Mouse (Mus musculus): ENCODE results near the gene Sat2. TPM values are rescaled to one million over a fixed set of nuclear protein-coding genes. Genes with fewer than 3 reads are reported as not detected.

Gene Sat2
- 1 to 10 TPM; 7.8 to 8.8 TPM for total RNA-seq (2021)
- long read RNA-seq, experiment 1, partial matches to known transcripts = 2 of 8 reads
- long read RNA-seq, experiment 1, other reads (novel, unspliced or antisense) = 1 of 8 reads
- long read RNA-seq, experiment 2, partial matches to known transcripts = 4 of 11 reads
- long read RNA-seq, experiment 2, other reads (novel, unspliced or antisense) = 3 of 11 reads

- peak; percentile 45 to 72 for DNase-seq (ENCODE audit: low spot score in 2 of 2)
Measured at GRCm38 (mm10) chr11:69621571-69622268, at the start of gene Sat2. Gene Sat2, plus strand, starts transcription at chr11:69622024.

GRCm38 (mm10) chr11:69575220-69575619 lies 46.6 kb upstream of the Sat2 start:
- DNase-seq (ENCODE audit: low spot score in 2 of 2) = no peak

DNA sequence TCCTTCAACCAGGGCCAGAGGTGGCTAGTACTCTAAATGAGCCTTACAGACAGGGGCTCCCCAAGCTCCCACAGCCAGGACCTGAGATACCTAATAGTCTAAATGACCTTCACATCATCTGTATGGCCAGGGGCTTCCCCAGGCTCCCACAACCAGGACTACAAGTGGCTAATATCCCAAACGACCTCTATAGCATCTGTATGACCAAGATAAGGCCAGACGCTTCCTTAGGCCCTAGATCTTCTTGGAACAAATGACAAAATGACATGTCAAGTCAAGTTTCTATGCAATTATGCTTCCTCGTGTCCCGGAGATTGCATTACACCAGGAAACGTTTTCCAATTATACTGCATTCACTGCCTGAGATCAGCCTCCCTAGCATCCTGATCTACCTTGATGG lies 45.5 kb upstream of the Sat2 start:
- DNase-seq (ENCODE audit: low spot score in 2 of 2) = no peak

GRCm38 (mm10) chr11:69578301-69578700 lies 43.5 kb upstream of the Sat2 start:
- no peak for DNase-seq (ENCODE audit: low spot score in 2 of 2)

GRCm38 (mm10) chr11:69579128-69580017 lies 42.5 kb upstream of the Sat2 start:
- peak; percentile 93 to 94 for DNase-seq (ENCODE audit: low spot score in 2 of 2)

- DNase-seq (ENCODE audit: low spot score in 2 of 2) = peak; percentile 72 to 90
Measured at GRCm38 (mm10) chr11:69580091-69580514, 41.7 kb upstream of the Sat2 start, which contains the start of the genes Wrap53 and Trp53. Gene Wrap53, minus strand, starts transcription at chr11:69580255. Gene Trp53, plus strand, starts transcription at chr11:69580359.

GRCm38 (mm10) chr11:69580572-69581146 lies 41.2 kb upstream of the Sat2 start:
- DNase-seq (ENCODE audit: low spot score in 2 of 2) = no peak

DNA sequence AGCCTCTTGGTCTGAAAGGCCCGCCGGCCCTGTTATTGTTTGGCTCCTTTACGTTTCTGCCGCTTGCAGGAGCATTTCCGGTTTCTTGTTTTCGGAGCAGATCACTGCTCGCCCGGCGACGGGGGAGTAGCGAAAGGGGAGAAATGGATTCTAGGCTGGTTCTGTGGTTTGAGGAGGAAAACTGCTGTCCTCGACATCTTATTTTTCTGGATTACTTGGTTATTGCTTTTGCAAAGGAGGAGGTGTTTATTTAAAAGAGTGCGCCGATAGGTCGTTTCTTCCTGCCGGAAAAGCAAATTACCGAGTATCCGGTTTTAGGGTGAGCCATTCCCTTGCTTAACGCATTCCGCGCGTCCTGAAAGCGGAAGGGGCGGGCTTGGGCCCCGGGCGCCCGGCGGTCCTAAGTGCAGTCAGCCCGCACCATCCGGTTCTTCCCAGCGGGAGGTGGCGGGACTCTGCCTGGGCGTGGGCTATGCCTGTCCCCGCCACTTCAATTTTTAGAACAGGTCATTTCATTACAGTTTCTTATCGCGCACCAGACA lies 40.6 kb upstream of the Sat2 start:
- peak; percentile 81 to 89 for DNase-seq (ENCODE audit: low spot score in 2 of 2)

GRCm38 (mm10) chr11:69581814-69582213 lies 40.0 kb upstream of the Sat2 start:
- DNase-seq (ENCODE audit: low spot score in 2 of 2) = no peak

DNA sequence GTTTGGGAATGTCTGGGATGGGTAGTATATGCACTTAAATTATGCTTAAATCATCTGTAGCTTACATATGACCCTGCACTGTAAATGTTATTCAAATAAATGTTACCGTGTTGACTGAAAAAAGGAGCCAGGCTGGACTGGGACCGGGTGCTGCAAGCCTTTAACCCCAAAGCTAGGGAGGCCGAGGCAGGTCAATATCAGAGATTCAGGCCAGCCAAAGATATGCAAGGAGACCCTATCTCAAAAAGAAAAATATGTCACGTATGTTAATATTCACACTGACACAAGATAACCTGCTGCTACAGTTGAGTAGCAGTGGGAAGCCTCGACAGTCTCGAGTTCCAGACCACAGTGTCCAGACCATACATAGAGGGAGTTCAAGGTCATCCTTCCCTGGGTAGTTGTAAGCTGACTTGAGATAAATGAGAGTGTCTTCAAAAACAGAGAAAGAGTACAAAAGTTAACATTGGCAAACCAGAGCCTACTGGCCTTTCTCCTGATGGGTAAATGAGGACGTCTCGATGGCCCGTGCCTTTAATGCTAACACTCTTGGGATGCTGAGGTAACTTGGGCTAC lies 39.5 kb upstream of the Sat2 start:
- no peak for DNase-seq (ENCODE audit: low spot score in 2 of 2)

DNA sequence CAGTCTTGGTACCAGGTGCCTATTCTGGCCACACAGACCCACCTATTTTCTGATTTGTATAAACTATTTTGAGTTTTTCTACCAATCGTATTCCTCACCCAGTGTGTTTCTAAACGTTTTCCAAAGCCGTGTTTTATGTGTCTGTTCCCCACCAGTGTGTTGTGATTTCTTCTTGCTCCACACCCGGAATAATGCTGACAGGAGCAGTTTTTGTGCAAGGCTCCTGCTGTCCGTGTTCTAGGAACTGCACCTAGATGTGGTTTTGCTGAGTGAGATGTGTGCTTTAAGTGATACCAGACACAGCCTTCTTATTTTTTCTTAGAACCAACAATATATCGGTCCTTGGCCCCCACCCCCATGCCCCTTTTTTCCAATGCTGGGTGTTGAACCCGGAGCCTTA lies 37.8 kb upstream of the Sat2 start:
- DNase-seq (ENCODE audit: low spot score in 2 of 2) = no peak

DNA sequence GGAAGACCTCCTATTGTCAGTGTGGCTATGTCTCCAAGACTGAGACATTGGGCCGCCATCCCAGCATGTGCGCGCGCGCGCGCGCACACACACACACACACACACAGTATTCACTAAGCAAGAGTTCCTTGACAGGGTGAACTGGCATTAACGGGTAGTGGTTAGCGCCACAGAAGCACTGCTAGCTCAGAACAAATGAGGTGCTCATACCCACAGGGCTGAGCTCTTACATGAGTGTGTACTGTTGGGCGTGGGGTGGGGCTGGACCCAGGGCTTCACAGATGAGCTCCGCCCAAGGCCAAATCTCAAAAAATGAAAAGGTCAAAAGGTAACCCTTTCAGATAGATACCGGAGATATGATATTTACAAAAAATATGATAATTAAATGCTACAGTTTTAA lies 36.9 kb upstream of the Sat2 start:
- DNase-seq (ENCODE audit: low spot score in 2 of 2) = no peak

DNA sequence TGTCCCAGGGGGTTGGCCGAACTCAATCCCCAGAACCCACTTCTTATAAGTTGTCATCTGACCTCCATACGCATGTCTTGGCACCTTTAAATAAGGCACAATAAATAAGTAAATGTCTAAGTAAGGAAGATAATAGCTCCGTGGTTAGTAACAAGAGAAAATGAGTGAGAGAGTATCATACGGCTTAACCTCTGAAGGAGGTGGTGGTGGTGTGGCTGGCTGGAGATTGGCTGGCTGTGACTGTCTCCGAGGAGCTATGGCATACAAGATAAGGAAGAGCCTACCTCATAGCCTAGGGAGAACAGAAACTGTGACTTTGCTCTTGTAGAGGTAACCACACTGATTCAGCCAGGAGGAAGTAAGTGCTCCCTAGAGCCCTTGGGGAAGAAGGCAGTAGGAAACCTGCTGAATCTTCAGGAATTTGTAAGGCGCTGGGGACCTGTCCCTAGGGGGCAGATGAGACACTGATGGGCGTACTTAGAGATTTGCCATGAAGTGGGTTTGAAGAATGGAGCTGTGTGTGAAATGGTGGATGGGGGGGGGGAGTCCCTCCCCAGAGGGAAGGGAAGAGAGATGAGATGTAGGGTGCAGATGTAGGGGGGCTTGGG lies 36.0 kb upstream of the Sat2 start:
- DNase-seq (ENCODE audit: low spot score in 2 of 2) = no peak

DNA sequence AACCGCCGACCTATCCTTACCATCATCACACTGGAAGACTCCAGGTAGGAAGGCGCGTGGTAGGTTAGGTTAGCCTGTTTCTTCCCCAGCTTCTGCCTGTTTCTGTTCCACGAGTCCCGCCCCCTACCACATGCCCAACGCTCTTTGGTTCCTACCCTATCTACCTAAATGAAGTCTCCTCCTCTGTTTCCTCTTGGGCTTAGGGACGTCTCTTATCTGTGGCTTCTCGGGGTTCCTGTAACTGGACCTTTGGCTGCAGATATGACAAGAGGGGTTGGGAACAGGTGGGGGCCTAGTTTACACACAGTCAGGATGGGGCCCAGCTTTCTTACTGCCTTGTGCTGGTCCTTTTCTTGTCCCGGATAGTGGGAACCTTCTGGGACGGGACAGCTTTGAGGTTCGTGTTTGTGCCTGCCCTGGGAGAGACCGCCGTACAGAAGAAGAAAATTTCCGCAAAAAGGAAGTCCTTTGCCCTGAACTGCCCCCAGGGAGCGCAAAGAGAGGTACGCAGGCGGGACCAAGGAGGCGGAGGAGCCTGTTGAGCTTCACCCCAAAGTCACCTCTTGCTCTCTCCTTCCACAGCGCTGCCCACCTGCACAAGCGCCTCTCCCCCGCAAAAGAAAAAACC lies 32.5 kb upstream of the Sat2 start:
- DNase-seq (ENCODE audit: low spot score in 2 of 2) = no peak

DNA sequence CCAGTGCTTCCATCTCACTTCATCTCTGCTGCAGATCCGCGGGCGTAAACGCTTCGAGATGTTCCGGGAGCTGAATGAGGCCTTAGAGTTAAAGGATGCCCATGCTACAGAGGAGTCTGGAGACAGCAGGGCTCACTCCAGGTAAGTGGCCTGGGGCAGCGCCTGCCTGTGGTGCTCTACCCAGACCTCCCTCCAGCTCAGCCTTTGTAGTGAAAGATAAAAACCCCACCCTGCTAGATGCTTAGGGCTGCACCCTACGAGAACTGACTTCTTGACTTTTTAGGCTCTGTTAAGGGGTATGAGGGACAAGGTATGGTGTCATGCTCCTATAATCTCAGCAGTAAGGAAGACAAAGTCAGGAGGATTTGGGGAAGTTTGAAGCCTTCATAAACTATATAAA lies 31.2 kb upstream of the Sat2 start:
- DNase-seq (ENCODE audit: low spot score in 2 of 2) = no peak

DNA sequence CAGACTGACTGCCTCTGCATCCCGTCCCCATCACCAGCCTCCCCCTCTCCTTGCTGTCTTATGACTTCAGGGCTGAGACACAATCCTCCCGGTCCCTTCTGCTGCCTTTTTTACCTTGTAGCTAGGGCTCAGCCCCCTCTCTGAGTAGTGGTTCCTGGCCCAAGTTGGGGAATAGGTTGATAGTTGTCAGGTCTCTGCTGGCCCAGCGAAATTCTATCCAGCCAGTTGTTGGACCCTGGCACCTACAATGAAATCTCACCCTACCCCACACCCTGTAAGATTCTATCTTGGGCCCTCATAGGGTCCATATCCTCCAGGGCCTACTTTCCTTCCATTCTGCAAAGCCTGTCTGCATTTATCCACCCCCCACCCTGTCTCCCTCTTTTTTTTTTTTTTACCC lies 30.4 kb upstream of the Sat2 start:
- DNase-seq (ENCODE audit: low spot score in 2 of 2) = no peak

- no peak for DNase-seq (ENCODE audit: low spot score in 2 of 2)
Measured at GRCm38 (mm10) chr11:69591899-69592637, 29.8 kb upstream of the Sat2 start.

DNA sequence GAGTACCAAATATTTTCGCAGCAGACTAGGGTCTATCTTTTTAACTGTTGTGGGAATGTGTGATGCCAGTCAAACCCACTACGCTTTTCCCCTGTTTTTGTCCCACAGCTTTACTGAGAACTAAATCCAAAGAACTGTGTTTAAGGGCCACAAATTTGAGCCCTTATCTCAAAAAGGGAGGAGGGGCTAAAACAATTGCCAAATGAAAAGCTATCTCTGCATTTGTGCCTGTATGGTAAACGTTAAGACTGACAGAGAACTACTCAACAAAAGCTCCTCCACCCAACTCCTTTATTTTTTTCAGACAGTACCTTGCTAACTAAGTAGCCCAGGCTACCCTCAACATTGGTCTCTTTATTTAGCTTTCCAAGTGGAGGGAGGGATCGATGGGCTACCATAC lies 29.0 kb upstream of the Sat2 start:
- no peak for DNase-seq (ENCODE audit: low spot score in 2 of 2)

GRCm38 (mm10) chr11:69594853-69595252 lies 27.0 kb upstream of the Sat2 start:
- DNase-seq (ENCODE audit: low spot score in 2 of 2) = no peak
